Mouse (Mus musculus) layer of hippocampus, adult 11-12 months (tissue): ENCODE measurements around the gene Kdf1.

Source experiments
- DNase-seq: peaks from one replicate; pipeline ENCODE4 v3.0.0; 2022; ENCODE audit warnings: low spot score

Kdf1 gene

GRCm38 (mm10) chr4:133553448-133554330, 34.9 kb downstream of the Kdf1 start:
- DNase-seq, result no peak

DNA sequence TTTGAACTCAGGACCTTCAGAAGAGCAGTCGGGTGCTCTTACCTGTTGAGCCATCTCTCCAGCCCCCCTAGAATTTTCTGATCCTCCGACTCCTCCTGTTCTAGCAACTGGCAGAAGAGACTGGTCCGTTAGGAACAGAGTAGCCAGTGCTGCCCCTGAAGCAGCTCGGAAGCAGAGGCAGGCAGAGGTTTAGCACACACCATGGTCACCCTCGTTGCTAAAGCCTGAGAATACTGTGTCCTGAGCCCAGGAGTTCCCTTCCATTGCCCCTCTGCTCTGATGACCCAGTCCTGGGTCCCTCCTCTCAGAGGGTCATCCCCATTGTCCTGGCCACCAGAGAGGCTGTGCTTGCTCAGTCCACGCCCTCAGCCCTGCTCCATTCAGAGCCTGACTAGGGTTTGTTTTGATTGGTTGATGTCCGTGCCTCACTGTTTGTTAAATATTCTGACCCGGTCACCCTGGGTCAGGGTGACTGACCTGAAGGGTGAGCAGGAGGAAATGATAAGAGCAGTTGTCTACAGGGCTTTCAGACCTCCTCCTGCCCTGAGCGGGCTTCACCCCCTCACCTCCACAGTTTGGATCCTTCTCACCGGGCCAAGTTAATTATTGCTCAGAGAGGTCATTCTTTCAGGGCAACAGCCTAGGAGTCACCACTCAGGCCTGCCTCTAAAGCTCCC, 38.4 kb downstream of the Kdf1 start:
- DNase-seq, result no peak

DNA sequence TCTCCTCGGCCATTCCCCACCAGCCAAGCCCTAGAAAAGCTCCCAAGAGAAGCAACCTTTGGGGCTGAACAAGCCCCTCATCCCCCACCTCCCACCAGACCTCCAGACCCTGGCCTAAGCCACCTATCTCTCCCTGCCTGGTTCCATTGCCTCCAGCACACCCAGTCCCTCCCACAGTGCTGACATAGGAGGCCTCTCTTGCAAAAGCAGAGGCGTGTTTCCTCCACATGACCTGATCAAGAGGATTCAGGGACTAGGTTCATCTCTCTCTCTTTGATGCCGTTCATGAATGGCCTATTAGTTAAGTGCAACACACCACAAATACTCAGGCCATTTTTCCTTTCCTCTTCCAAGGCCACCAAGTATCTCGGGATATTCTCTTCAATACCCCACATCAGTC, 41.1 kb downstream of the Kdf1 start:
- DNase-seq, result no peak

GRCm38 (mm10) chr4:133561622-133562021, 42.9 kb downstream of the Kdf1 start:
- DNase-seq, result no peak

- DNase-seq, result no peak
Measured at GRCm38 (mm10) chr4:133563123-133563571, 44.4 kb downstream of the Kdf1 start.

GRCm38 (mm10) chr4:133567251-133567650, 48.5 kb downstream of the Kdf1 start:
- DNase-seq, result no peak

DNA sequence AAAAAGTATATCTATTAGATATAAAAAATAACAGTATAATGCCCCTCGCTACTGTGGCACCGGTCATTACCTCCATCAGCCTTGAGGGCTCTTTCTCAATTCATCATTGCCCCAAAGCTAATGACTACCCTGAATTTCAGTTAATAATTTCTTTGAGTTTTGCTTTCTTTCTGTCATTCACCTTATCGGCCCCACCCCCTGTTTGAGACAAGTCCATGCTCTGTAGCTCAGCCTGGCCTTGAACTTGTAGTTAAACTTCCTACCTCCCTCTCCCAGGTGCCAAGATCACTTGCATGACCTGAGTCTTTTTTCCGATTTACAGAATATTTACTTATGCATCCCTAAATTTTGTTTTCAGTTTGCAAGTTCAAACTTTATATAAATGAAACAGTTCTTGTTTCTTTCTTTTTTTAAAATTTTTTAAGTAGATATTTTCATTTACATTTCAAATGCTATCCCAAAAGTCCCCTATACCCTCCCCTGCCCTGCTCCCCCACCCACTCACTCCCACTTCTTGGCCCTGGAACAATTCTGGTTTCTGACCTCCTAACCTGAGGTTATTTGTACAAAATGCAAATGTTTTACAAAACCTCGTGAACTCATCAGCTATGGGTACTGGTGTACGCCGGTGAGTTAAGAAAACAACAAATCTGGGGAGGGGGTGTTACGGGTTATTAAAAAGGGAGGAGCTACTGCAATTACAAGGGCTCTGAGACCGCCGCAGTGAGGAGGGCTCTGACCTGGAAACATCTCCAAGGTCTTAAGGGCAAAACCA, 50.7 kb downstream of the Kdf1 start:
- no peak for DNase-seq

DNA sequence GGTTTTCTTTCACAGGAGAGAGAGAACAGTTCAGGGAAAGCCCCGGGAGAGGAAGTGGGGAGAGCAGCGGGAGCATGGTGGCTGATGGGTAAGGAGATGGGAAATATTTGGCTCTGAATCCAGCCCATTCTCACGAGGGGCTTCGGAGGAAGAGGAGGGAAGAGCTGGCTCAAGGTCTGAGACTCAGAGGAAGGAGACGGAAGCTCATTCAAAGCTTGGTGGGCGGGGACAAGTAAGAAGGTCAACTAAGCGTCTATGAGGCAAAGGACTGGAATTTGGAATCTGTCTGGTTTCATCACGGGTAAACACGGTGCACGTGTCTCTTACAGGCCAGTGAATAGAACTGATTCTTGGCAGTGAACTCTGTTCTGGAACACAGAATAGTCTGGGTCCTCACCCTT, 51.3 kb downstream of the Kdf1 start:
- DNase-seq, result no peak

DNA sequence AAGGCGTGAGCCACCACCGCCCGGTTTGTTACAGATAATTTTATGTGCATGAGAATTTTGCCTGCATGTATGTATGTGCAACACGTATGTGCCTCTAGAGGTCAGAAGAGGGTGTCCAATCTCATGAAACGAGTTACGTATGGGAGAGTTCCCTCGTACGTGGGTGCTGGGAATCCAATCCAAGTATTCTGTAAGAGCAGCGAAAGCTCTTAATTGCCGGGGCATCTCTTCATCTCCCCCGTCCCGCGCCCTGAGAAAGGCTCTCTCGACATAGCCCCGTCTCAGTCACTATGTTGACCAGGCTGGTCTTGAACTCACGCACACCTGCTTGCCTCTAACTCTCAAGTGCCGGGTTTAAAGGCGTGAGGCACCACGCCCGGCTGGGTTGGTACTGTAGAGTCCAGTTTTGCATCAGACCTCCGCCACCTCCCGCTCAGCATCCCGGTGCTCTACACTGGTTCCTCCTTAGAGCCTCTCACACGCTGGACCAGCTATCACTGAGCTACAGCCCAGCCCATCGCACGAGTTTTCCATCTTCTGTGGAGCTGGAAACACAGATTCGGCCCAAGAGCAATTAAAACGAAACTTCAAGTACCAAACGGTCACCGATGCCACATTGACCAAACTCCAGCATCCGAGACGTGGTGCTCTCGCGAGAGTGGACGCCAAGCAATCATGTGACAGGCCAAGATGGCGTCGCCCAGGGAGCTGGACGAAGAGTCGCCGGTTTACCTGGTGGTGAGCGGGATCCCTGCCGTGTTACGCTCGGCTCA, 55.5 kb downstream of the Kdf1 start, which contains the start of gene Gpatch3:
TSS of gene Gpatch3 (plus strand) at position 676 of the 773 bp plus-strand sequence.
- peak; percentile 93 for DNase-seq

DNA sequence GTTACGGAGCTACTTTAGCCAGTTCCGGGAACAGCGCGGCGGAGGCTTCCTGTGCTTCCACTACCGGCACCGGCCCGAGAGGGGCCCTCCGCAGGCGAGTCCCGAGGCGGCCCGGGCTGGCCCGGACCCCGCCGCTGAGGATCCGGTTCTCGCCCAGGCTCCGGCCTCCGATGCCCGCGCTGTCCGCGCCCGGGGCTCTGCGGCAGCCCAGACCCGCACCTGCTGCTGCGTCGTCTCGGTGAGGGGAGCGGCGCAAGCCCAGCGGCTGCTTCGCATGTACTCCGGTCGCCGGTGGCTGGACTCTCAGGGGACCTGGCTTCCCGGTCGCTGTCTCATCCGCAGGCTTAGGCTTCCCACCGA, 56.1 kb downstream of the Kdf1 start:
- no peak for DNase-seq

GRCm38 (mm10) chr4:133577983-133578382, 59.2 kb downstream of the Kdf1 start:
- no peak for DNase-seq
